Mouse (Mus musculus): ENCODE measurements around the gene Gli1.

Gene Gli1

DNA sequence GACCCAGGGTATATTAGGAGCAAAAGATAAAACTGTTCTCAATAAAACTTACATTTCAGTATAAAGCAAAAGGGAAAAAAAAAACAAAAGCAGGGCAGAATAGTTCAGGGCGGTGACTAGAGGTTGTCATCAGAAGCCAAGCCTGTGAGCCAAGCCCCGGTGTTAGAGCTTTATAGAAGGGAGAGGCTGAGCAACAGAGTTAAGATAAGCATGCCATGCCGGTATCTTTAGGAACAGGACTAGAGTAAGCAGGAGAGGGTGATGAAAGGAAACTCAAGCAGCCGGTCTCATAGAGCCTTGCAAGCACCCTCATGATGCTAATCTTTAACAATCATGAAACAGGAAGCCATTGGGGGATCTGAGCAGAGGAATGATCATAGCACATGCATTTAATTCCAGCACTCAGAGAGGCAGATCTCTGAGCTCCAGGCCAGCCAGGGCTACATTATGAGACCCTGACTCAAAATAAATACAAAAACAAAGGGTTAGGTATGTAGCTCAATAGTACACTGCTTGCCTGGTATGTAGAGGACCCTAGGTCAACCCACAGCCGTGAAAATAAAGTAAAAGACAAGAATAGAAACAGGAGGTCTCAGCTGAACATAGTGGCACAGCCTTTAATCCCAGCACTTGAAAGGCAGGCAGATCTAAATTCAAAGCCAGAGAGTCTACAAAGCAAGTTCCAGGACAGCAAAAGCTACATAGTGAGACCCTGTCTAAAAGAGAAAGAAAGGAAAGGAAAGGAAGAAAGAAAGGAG is 49.7 kb downstream of the Gli1 start:
- no peak for DNase-seq (ENCODE audit: low spot score in 2 of 2)

DNA sequence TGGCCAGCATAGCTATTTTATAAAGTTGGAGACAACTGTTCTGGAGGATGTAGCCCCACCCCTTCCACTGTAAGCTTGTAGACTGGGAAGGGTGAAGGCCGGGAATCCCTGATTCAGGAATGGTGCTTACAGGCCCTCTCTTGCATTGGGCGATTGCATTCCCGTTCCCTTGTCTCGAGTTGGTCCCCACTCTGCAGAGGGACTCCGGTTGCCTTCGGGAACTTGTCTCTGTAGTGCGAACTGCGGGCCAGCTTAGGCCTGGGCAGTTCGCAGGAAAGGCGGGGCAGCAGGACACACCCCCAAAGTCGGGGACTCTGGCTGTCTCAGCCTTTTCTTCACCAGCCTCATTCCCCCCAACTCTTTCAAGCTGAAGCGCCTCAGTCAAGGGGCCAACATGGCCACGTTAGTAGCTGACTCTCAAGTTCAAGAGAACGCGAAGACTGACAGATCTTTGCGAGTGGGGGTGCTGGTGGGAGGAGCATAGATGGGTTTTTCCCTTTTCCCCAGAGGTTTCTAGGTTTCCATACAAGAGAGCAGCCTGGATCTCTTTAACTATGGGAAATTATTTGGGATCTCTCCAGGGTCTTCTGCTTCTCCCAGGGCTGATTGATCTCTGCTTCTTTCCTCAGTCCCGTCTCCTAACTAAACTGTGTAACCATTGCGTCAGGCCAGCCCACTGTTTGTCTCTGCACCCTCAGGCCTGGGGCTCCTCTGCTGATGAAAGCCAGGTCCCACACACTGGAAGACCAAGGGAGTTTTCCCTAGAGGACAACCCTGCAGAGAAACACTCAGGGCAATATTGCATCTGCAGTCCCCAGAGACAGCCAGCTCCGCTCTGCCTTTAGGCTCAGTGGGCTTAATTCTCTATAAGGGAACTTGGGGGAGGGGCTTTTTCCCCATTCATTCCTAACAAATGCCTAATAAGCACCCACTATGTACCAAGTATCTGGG is 50.6 kb downstream of the Gli1 start:
- peak in 1 of 2 experiments; percentile 45 for DNase-seq (ENCODE audit: low spot score in 2 of 2)

DNA sequence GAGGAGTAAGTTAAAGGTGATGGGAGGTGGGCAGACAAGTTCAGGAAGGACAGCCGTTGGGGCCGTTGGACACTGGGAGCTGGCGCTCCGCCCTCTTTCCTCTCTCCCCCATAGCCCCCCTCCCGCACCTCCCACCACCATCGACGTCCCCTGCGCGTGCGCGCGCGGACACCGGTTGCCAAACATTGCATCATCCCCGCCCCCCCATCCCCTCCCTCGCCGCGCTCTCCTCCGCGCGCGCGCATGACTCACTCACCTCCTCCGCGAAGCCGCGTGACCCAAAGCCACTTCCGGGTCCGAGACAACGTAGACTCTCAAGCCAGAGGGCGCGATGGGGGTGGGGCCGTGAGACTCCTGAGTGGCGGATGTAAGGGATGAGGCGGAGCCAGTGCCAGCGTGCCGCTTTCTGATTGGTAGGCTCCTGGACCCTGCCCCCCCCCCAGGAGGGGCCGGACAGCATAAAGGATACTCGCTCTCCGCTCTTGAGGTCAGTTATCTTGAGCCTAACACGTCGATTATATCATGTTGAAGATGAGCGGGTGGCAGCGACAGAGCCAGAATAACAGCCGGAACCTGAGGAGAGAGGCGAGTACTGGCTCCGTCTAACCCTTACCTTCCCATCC is 51.4 kb downstream of the Gli1 start:
- DNase-seq (ENCODE audit: low spot score in 2 of 2), result peak; percentile 99 to 100

DNA sequence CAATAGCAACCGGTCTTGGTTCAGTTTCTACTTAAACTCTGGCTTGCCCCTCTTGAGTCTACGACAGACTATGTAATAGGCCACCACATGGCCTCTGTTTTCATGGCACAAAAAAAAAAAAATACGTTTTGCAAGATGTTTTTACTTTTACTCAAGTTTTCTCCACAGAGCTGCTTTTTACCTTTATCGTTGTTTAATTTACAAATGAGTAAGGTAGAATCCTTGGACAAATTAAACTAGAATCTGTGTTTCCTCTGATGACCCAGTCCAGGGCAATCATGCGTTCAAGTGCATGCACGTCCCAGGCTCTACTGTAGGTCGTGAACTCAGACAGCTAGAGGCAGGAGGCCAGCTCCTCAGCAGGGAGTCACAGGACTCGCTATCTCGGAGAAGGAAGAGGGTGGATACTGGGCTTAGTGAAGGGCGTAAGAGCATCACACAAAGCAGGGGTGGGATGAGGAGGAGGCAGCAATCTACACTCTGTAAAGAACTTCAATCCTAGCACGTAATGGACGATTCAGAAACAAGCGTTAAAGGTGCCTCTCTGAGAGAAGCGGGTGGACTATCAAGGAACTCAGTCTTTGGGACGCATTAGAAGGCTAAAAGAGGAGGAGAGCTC is 52.1 kb downstream of the Gli1 start:
- DNase-seq (ENCODE audit: low spot score in 2 of 2), result peak in 1 of 2 experiments; percentile 50

DNA sequence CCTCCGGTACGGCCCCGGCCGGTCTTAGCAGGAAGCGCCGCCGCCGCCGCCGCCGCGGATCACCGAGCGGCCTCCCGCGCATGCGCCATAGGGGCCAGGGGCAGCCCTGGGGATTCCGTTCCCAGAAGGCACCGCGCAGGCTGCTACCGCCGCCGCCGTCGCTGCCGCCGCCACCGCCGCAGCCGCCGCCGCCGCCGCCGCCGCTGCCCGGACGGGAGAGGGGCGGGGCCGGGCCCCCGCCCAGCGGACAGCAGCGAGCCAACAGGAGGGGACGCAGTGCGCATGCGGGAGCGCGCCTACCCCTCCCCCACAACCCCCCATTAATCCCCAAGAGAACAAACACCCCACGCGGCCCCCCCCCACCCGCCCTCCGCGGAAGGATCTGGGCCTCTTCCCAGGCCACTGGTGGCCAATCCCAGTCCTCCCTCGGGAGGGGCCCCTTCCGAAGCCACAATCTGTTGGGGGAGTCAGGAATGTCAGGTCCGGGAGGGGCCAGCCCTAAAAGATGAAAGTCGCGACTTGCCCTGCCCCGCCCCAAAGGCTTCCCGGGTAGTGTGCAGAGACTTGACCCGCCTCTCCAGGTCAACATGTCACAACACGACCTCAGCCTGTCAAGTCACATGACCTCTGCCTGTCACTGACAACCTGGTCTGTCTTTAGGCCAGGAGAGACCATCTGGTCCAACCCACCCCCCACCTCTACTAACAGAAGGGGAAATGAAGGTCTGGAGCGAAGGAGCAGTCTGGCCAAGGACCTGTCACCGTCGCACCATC is 52.8 kb downstream of the Gli1 start, which contains the start of gene Mbd6:
Gene Mbd6, minus strand, starts transcription at position 219 of the 773 bp plus-strand sequence.
- DNase-seq (ENCODE audit: low spot score in 2 of 2), result peak; percentile 79 to 82

DNA sequence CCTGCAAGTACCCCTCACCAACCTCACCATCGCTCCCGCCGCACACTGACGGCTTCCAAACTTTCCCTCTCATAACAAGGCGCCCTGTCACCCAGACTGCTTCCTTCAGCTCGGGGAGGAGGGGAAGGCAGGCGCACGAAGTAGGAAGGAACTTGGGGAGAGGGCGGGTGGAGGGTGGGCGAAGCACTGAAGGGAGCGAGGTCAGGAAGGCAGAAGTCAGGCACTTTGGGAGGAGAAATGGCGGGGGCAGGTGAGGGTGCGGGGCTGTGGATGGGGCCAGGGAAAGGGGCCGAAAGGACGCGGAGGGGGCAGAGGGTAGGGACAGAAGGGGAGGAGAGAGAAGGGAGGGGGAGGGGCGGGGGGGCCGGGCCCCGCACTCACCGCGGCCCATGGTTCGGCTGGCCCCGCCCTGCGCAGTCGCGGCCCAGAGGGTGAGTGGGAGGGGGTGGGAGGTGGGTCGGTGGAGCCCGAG is 53.4 kb downstream of the Gli1 start:
- DNase-seq (ENCODE audit: low spot score in 2 of 2), result no peak

DNA sequence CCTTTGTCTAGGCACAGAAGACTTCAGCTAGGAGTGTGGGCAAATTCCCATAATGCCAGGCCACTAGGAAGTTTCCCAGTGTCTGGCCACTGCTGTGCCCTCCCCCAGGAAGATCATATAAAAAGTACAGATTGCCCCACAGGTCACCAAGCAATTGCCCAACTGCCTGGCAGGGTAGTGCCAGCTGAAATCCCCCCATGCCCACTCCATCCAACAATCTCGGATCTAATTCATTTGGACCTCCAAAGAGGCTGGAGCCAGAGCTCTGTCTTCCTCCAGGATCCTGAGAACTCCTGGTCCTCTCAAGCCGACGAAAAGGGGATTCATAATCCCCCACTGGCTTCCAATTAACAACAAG is 53.9 kb downstream of the Gli1 start:
- DNase-seq (ENCODE audit: low spot score in 2 of 2), result no peak

DNA sequence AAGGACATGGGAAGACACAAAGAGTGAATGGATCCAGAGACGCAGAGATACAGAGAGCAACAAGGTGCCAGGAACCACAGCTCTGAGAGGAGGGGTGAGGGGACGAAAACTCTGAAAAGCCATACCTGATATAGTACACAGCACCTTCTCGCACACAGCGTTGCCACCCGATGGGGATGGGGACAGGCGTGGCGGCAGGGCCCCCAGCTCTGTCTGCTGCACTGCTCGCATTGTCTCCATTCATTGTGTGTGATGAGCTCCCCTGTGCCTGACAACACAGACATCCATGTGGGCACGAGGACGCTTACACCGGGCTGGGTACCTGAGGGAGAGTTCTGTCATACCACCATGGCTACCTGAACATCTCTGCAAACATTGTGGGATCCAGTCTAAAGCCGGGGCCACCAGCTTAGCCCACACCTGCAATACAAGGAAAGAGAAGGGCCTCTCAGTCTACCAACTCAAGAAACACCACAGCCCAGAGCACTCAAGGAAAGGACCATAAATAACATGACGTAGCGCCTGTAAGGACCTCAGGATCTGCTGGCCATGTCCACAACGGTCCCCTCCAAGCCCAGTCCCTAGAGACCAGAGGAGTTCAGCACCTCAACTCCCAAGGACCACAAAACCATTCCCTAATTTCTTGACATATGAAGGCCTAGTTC is 54.4 kb downstream of the Gli1 start:
- no peak for DNase-seq (ENCODE audit: low spot score in 2 of 2)

DNA sequence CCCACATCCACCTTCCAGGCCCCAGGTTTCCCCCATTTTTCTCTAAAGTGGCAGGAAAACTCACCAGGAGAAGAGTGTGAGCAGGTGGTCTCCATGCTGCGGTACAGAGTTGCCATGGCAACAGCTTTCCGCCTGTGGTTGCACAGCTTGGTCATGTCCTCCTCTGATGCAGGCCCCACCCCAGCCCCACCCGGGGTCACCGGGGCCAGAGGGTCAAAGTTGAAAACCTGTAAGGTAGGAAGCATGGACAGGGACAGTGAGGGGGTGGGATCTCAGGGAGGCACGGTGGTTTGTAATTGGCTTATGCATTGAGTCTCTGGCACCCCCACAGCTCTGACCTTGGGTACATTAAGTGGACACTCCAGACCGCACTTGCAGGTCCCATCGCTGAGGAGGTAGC is 55.0 kb downstream of the Gli1 start:
- peak in 1 of 2 experiments; percentile 57 for DNase-seq (ENCODE audit: low spot score in 2 of 2)

DNA sequence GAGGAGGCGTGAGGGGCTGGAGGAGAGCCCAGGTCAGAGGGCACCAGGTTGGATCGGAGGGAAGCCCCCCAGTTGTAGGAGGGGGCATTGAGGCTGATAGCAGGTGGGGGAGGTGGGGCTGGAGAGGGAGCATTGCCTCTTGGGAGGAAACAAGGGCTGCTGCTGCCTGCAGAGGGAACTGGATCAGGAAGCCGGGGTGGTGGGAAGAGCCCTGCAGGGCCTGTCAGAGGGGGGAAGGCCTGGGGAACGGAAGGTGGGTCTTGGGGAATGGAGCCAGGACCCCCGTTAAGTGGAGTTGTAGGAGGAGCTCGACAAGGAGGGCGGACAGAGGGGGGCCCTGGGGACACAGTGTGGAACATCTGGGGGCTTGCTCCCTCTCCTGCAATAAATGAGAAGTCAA is 55.6 kb downstream of the Gli1 start:
- DNase-seq (ENCODE audit: low spot score in 2 of 2), result no peak

DNA sequence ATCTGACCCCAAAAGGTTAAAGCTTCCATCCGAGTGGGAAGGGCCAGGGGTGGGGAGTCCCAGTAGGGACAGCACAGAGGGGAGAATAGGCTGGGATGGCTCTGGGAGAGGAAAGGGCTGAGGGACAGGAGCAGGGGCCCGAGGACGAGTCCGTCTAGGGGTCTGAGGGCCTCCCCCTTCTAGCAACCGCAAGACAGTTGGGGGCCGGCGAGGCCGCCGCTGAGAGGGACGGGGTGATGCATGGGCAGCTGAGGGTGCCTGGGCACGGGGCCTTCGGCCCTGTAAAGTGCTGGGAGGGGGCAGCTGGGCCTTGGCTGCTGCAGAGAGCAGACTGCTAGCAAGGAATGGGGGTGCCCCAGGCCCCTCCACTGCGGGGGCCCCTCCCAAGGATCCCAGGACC is 56.1 kb downstream of the Gli1 start:
- DNase-seq (ENCODE audit: low spot score in 2 of 2), result no peak

DNA sequence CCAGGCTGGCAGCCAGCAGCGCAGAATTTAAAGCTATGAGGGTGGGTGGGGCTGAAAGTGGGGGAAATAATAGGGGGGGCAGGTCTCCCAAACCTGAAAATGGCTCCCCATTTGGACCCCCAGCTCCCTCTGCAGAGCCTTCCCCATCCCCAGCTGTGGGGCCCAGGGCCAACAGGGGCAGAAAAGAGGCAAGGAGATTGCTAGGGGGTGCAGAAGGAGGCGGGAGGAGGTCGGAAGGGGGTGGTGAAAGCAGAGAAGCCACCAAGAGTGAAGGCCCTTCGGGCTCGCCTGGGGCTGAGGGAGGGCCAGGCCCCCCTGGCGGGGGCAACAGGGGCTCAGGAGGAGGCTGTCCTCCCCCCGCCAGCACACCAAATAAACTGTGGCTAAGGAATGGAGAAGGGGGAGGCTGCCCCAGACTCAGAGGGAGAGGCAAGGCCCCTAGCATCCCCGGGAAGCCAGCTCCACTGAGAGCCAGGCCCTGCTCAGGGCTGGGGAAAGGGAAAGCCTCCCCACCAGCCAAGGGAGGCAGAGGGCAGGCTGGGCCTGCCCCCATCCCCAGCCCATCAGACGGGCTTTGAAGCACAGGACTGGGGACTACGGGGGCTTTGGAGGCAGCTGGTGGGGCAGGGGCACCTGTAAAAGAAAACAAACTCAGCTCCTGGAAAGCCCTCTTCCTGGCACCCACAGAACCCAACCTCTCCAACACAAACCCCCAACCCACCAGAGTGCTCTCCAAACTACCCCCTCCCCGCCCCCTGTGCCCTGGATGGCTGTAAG is 56.9 kb downstream of the Gli1 start:
- DNase-seq (ENCODE audit: low spot score in 2 of 2), result no peak

DNA sequence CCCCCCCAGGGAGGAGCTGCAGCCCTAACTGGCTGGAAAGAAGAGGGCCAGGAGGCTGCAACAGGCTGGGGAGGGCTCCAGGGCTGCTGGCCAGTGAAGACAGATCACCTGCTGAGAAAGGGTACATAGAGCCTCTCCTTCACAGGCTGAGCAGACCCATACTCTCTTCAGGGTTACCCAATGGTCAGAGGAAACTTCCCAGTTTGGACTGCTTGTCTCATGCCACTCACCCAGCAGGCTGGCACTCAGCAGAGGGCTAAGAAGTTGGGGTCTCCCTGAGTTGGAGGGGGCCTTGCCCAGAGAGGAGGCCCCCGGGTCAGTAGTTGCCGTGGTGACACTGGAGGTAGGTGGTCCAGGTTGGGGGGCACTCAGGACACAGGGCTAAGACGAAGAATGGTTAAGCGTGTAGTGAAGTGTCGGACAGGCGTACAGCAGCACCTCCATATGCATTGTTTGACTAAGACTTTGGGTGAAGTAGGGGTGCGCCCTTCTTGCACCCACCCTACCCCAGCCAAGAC is 57.6 kb downstream of the Gli1 start:
- DNase-seq (ENCODE audit: low spot score in 2 of 2), result no peak

DNA sequence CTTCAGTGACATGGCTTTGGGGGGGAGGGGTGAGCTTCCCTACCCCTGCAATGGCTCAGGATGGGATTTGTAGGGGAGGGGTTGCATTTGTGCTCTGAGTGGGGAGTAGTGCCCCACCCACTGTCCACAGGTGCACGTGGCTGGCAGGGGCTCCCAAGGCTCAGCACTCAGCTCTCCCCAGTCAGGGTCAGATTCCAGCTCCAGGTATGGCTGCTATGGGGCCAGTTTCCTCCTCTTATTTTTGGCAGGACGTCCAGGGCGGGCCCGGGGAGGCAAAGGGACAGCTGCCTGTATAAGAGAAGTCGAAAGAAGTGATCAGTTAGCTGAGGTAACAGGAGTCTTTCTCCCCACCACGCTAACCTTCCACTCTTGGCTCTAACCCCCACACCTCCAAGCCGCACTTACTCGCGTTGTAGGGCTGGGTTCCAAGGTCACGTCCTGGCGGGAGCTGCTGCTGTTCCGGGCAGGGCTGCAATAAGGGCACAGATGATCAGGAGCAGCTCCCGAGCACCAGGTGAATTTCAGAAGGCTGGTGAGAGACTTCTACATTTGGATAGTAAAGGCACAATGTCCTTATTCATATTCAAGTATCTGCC is 59.1 kb downstream of the Gli1 start:
- DNase-seq (ENCODE audit: low spot score in 2 of 2), result no peak

DNA sequence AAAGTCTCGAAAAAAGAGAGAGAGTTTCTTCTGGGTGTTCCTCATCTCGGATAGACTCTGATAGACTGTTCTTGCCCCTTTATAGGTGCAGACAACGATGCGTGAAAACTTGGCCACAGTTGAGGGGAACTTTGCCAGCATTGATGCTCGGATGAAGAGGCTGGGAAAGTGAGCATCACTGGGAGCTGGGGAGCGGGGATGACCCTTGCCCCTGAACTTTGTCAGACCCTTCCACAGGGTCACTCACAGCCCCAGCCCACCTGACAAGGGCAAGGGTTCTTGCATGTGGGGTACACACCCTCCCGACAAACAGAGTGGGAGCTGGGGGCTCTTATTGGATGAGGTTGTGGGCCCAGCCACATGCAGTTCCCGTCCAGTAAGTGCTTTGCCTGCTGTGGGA is 60.5 kb downstream of the Gli1 start:
- no peak for DNase-seq (ENCODE audit: low spot score in 2 of 2)
